Mouse (Mus musculus): ENCODE measurements at regions not wholly inside any gene's neighbourhood (a gene's known extent, or its start where the extent isn't known, plus 50 kb on each side); places are given as distances from the start of the nearest gene placed in this dataset.

DNA sequence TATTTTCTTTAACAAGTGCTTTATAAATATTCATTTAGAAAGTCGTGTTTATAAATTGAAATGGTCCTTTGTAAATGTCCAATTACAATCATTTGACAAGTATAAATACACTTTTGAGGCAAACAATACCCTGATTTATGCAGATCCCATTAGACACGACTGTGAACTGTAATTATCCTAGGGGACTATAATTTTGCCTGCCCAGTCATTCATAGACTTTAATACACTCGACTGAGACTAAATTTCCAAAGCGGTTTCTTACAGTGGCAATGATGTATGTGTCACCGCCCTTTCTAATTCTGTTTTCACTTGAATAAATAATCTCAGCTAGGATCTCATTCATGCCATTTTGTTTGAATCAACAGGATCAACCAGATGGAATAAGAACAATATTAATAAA, 952.7 kb downstream of the Pcdh18 start:
- Histone ChIP-seq H3K36me3 (ENCODE audit: insufficient read depth, low read length) (no peaks in the 10 kb centered on the region), H3K4me3 (replicated peaks; ENCODE audit: low read depth, low read length) (no peak overlapping the region), H3K4me1 (replicated peaks; ENCODE audit: insufficient read depth, low read length) (no peaks in the 10 kb centered on the region), H3K9ac (ENCODE audit: low read depth, low read length) (no peak overlapping the region), H3K27me3 (ENCODE audit: insufficient read depth, low read length) (no peaks in the 10 kb centered on the region), H3K4me2 (ENCODE audit: low read length) (no peak overlapping the region), H3K27ac (no peak overlapping the region), H3K9me3 (replicated peaks; ENCODE audit: low read length) (no peaks in the 10 kb centered on the region)
- no peak for ATAC-seq (replicated peaks; ENCODE audit: low FRiP score, low read depth)
- 54% methylated on average over 5 of the region's 5 CpGs for WGBS
- DNase-seq (ENCODE audit: low spot score) = no peak
- TF ChIP-seq CTCF (IDR thresholded peaks at IDR 0.05; ENCODE audit: low read depth) = no peak

DNA sequence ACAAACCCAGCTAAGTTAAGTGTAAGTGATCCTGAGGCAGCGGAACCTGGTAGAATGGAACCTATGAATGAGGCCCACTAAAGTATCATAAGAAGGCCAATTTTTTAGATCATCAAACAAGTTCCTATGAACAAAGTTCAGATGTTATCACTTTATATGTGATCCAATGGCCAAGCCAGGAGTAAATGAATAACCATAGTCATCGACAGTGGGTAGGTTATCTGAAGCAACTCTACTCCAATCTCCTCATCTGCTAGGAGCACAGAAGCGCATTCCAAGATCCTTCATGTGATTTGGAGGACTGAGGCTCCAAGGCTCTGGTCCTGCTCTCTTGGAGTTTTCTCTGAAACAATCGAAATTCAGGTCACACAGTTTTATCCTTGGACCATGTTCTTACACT, 985.4 kb downstream of the Pcdh18 start:
- 82% methylated on average over 4 of the region's 4 CpGs for WGBS
- no peaks in the 10 kb centered on the region for H3K27me3 ChIP-seq (ENCODE audit: insufficient read depth, low read length)
- H3K27ac ChIP-seq = no peak overlapping the region
- ATAC-seq (replicated peaks; ENCODE audit: low FRiP score, low read depth) = no peak
- no peaks in the 10 kb centered on the region for H3K9me3 ChIP-seq (replicated peaks; ENCODE audit: low read length)
- no peak overlapping the region for H3K9ac ChIP-seq (ENCODE audit: low read depth, low read length)
- H3K4me1 ChIP-seq (replicated peaks; ENCODE audit: insufficient read depth, low read length) = no peaks in the 10 kb centered on the region
- no peak for DNase-seq (ENCODE audit: low spot score)
- no peak overlapping the region for H3K4me3 ChIP-seq (replicated peaks; ENCODE audit: low read depth, low read length)
- TF ChIP-seq CTCF (IDR thresholded peaks at IDR 0.05; ENCODE audit: low read depth) = no peak
- no peak overlapping the region for H3K4me2 ChIP-seq (ENCODE audit: low read length)
- no peaks in the 10 kb centered on the region for H3K36me3 ChIP-seq (ENCODE audit: insufficient read depth, low read length)
